Mouse (Mus musculus) kidney, adult 18-20 months (tissue): Measurements from ENCODE around the gene Prss57.
A peak's percentile ranks its signal among the peaks of the same experiment; 100 is the strongest.

ENCODE experiments used
- DNase-seq: peaks from one replicate; pipeline ENCODE4 v3.0.0; 2021

Gene Prss57

GRCm38 (mm10) chr10:79806972-79807371 lies 16.2 kb upstream of the Prss57 start:
- DNase-seq, result no peak

GRCm38 (mm10) chr10:79806331-79806730 lies 15.6 kb upstream of the Prss57 start:
- no peak for DNase-seq

GRCm38 (mm10) chr10:79805636-79806035 lies 14.9 kb upstream of the Prss57 start:
- peak; percentile 54 for DNase-seq

DNA sequence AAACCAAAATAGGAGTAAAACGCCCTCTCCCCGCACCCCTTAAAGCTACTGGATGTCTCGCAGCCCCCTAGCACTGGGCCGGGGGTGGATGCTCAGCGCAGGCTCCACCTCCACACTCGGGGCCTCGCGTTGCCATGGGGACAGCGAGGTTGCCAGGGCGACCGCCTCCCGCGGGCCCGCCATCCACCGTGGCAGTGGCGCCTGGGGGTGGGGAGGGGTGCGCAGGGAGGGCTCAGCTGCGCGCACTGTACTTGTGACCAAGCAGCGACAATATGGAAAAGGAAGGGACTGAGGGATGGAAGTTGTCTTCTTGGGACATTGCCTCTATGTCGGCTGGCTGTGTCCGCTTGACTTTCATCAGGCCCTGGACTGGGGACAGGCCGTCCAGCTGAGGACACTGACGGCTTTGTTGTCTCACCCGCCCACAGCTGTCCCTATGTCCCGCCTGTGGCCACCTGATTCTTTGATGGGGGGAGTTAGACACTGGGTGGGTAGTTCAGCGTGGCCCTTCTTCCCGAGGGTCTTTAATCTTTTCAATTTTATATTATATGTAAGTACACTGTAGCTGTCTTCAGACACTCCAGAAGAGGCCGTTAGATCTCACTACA lies 13.1 kb upstream of the Prss57 start:
- DNase-seq, result peak; percentile 23

DNA sequence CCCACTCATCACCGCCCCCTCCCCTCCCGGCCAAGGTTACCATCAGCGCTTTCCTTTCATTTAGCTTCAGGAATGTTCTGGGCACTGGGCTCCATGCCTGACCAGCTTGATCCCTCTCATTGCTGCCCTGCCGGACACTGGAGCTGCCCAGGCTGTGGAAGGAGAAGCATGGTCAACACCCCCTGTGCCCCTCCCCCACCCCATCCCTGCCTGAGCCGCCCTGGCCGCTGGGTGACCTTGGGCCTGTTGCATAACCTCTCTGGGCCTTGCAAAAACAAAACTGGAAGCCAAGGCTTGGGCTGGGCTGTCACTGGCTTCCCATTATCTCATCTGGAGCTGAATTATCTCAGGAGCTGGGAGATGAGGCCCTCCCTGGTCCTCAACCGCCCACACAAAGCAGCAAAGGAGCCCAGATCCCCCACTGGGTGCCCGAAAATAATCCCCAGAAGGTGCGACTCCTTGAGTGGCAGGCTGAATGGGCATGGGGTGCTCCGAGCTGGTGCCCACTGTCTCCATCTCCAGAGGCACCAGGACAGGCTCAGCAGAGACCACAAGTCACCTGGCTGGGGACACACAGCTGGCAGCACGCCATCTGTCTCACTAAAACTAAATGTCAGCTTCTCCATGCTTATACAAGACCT lies 11.7 kb upstream of the Prss57 start:
- DNase-seq, result peak; percentile 78

- DNase-seq, result peak; percentile 67
Observed at GRCm38 (mm10) chr10:79801837-79802236, 11.1 kb upstream of the Prss57 start.

- DNase-seq, result peak; percentile 44
Observed at GRCm38 (mm10) chr10:79800508-79800907, 9.7 kb upstream of the Prss57 start.

DNA sequence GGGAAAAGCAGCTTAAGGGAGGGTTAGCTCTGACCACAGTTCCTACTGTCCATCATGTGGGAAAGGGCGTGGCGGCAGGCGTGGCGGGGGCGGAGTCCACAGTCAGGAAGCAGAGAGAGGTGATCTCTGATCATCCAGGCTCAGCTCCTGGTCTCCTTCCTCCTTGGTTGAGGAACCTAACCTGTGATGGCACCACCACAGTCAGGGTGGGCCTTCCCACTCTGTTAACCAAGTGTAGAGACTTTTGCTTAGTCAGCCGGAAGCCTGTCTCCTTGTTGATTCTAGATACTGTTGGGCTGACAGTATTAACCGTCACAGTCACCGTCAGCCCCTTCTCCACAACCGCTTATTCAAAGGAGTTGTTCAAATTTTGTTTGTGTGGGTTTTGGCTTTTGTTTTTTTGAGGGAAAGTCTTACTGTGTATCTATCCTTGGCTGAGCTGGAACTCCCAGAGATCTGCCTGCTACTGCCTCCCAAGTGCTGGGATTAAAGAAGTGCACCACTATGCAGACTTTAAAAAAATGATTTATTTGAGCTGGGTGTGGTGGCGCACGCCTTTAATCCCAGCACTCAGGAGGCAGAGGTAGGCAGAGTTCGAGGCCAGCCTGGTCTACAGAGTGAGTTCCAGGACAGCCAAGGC lies 7.6 kb upstream of the Prss57 start:
- peak; percentile 74 for DNase-seq

- DNase-seq, result no peak
Observed at GRCm38 (mm10) chr10:79797326-79797725, 6.6 kb upstream of the Prss57 start.

DNA sequence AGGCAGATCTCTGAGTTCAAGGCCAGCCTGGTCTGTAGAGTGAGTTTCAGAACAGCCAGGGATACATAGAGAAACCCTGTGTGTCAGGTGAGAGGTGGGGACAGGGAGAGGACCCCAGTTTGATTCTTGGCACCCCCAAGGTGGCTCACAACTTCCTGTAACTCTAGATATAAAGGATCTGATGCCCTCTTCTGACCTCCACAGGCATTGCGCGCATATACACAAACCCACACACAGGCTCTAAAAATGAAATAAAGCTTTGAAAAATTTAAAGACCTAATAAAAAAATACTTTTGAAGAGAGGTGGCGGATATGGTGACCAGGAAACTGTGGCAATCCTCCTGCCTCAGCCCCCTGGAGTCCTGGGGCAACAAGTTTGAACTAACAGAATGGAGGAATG lies 5.1 kb upstream of the Prss57 start:
- DNase-seq, result no peak

DNA sequence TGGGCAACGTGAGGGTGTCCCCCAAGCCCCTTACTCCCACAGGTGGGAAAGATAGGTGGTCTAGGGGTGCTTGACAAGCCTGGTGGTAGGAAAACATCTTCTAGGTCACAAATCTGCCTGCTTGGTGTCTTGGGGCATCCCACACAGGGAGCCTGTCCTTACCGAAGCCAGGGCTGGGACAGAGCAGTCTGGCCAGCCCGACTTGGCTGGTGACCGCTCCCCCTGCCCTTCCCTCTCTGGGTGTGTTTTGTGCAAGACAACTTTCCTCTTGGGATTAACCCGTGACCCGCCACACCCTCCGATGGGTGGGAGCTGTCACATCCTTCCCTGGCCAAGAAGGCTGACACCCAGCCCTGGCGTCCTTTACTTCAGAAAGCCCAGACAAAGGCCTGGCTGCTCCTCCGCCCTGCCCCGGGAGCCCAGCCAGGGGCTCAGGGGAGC lies 3.8 kb upstream of the Prss57 start:
- peak; percentile 87 for DNase-seq

DNA sequence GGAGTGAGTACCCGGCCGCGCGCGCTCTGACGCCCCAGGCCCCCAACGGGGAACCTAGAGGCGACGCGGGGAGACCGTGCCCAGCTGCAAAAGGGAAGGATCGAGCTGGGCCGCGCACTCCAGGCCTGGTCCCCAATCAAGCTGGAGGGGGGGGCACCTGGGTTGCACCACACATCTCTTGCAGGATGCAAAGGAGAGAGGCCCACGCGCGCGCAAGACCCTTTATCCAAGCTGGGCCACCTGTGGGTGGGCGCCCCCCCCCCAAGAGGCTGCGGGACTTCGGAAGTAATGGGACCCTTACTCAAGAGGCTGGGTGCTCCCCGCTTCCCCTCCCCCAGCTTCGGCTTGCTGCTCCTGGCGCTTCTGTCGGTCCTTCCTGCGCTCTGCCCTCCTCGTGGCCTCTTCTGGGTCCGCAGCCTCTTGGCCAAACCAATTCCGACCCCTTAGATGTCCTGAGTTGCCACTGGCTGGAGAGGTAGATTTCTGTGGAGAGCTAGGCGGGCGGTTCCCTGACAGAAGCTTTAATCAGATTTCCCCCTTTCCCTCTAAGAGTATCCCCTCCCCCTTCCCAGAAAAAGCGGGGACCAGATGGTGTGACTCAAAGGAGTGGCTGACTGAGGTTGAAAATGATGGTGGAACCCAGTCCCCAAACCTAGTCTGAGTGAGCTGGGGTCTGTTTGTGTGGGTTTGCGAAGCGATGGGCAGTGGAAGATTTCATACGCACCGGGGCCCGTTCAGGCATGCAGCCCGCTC lies 3.2 kb upstream of the Prss57 start:
- DNase-seq, result peak; percentile 61

DNA sequence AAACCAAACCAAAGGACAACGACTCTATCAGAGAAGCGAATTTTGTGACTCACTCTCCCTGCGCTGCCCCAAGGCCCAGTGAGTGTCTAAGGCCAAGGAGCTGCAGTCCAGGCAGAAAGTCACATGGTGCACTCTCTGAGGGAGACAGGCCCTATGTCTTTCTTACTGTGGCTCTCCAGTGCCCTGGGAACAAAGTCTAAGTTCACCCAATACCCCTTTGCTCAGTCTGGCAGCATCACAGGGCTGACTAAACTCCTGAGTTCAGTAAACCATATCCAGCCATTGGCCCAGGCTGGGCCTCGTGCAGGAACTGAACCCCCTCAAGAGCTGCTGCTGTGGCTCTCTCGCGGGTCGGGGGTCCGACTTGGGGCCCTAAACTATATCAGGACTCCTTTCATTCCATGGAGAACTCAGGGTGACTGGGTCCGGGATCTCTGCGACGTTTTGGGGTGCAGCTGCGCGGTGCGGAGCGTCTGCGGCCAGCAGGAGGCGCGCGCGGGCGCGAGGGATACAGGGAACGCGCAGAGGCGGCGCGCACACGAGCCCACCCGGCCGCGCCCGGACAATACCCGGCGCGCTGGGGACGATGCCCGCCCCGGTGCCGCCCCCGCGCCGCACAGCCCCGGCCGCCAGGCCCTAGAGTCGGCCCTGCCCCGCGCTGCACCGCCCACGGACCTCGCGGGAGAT lies 2.4 kb upstream of the Prss57 start, which contains the start of gene Palm:
Palm (plus strand) TSS at position 522 of the 687 bp plus-strand sequence.
- peak; percentile 92 for DNase-seq

GRCm38 (mm10) chr10:79792339-79793040 lies 1.7 kb upstream of the Prss57 start:
- no peak for DNase-seq

DNA sequence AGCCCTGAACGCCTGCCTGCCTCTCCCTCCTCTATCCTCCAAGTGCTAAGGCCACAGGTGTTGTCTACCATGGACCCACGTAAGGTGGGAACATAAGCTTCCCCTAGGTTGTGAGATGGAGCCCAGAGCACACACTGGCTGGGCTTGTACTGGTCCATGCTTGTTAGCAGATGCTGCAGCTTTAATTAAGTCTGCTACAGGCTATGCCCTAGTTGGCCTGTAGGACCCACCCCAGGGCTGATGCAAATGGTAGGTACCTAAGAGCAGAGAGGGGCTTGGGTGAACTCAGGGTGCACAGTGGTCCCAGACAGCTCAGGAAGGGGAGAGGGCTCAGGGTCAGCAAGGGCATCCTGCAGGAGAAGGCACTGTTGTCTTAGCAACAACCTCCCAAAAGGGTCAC lies 1.2 kb downstream of the Prss57 start:
- no peak for DNase-seq

GRCm38 (mm10) chr10:79788386-79789158 lies 2.2 kb downstream of the Prss57 start:
- DNase-seq, result peak; percentile 91

GRCm38 (mm10) chr10:79783920-79784800 lies 6.6 kb downstream of the Prss57 start:
- peak; percentile 47 for DNase-seq

GRCm38 (mm10) chr10:79783050-79783449 lies 7.7 kb downstream of the Prss57 start:
- no peak for DNase-seq

DNA sequence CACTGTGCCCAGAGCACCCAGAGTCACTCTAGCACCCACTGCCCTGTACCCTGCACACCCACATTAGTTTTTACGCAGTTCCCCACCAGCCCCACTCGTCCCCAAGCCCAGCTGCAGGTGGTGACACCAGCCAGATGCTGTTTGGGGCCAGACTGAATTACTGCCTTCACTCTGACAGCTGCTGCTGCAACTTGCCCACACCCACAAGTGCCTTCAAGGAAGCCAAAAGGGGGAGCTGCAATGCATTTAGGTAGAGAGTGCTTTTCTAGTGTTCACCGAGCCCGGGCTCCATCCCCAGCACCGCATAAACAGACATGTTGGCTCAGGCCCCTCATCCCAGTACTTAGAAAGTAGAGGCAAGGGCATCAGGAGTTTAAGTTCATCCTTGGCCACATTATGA lies 8.8 kb downstream of the Prss57 start:
- DNase-seq, result no peak

GRCm38 (mm10) chr10:79781139-79781538 lies 9.6 kb downstream of the Prss57 start:
- no peak for DNase-seq
